Mouse (Mus musculus) heart, adult 2 months (tissue): Measurements from ENCODE around the gene Gmcl1.

Source experiments
- CTCF ChIP-seq: fragments of 200-600 bp; IDR thresholded peaks from 2 replicates; pipeline ENCODE4 v1.8.1; 2022; ENCODE audit warnings: antibody characterized with exemption, mild to moderate bottlenecking, moderate library complexity
- EP300 ChIP-seq: fragments of 200-500 bp; IDR thresholded peaks from 2 replicates; pipeline ENCODE4 v1.6.1; 2011; ENCODE audit warnings: low read depth, low read length, control low read depth; ENCODE audit not compliant: insufficient read depth
- POLR2A ChIP-seq: fragments of 200-500 bp; IDR thresholded peaks from 2 replicates; pipeline ENCODE4 v1.6.1; 2011; ENCODE audit warnings: mild to moderate bottlenecking, low read depth, low read length, control low read depth; ENCODE audit not compliant: insufficient read depth

DNA sequence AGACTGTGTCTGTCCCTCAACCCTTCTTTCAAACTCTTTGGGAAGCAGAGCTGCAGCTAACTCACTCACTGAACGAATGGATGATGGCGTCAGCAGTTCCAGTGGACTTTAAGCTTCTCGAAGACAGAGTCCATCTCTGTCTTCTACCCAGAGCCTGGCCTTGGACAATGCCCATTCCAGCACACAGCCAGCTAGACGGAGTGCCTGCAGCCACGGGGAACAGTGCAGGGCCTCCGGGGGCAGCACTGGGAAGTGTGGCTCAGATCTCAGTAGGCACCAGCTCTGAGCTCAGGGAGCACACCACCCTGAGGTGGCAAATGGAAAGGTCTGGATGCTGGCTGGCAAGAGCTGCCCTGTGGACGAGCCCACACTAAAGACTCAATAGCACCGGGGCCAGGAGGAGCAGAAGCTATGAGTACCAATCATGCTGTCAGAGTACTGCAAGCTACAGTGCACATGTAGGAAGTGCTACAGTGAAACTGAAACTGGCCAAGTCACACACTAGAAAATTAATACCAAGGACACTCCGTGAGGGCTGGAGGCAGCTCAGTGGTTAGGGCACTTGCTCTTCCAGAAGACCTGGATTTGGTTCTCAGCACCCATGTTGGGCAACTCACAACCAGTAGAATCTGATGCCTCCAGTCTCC lies 78.8 kb downstream of the Gmcl1 start:
- TF ChIP-seq POLR2A = no peak
- TF ChIP-seq CTCF = no peak
- no peak for TF ChIP-seq EP300
